In genomic region chr6:48510426-48510825, GRCm38 (mm10) we compare ENCODE assay signal across 23 mouse cellular contexts. TPM values are rescaled to one million over a fixed set of nuclear protein-coding genes. Genes with fewer than 3 reads are reported as not detected.
DNase-seq lines count a peak whose midpoint lies in the region; ATAC-seq and TF ChIP-seq lines count a peak whose summit lies in the region.
"Had no signal": no experiment of that assay in that cellular context is flagged by ENCODE, and none has a peak within 500 bp of the region (broad histone marks: within the 10 kb centered on the region; RNA-seq: fewer than 3 reads in every experiment).

No protein-coding gene starts in this region.

- TF ChIP-seq CTCF in embryonic fibroblast, embryonic 13.5 days (IDR thresholded peaks at IDR 0.05; ENCODE audit: borderline replicate concordance, insufficient read depth, low read length), result no peak

- WGBS in midbrain, embryonic 11.5 days, result 88% methylated on average over 4 of the region's 4 CpGs
- 90% methylated on average over 4 of the region's 4 CpGs for WGBS in midbrain, embryonic 13.5 days
- WGBS in hindbrain, embryonic 16.5 days, result 80% methylated on average over 4 of the region's 4 CpGs

- H3K4me2 ChIP-seq in midbrain, embryonic 11.5 days, result no peak overlapping the region
- no peak overlapping the region for H3K4me2 ChIP-seq in midbrain, embryonic 13.5 days (replicated peaks)
- H3K4me2 ChIP-seq in hindbrain, embryonic 16.5 days (ENCODE audit: low read length), result no peak overlapping the region
- H3K4me2 ChIP-seq: hindbrain, embryonic 13.5 days; intestine, embryonic 15.5 days; limb, embryonic 12.5 days; liver, embryonic 11.5 days; midbrain, embryonic 12.5 days had no signal

- H3K9me3 ChIP-seq in midbrain, embryonic 11.5 days (ENCODE audit: control insufficient read depth, low read length), result no peaks in the 10 kb centered on the region
- H3K9me3 ChIP-seq in midbrain, embryonic 13.5 days, result no peaks in the 10 kb centered on the region
- H3K9me3 ChIP-seq in hindbrain, embryonic 16.5 days (ENCODE audit: control insufficient read depth, low read length), result no peaks in the 10 kb centered on the region
- H3K9me3 ChIP-seq: hindbrain, embryonic 13.5 days; intestine, embryonic 15.5 days; limb, embryonic 12.5 days; midbrain, embryonic 12.5 days had no signal

- no peak for ATAC-seq in midbrain, embryonic 11.5 days (ENCODE audit: low FRiP score)
- ATAC-seq in midbrain, embryonic 13.5 days, result no peak
- ATAC-seq in hindbrain, embryonic 16.5 days, result no peak
- ATAC-seq: forebrain, postnatal 0 days; intestine, embryonic 15.5 days; liver, postnatal 0 days had no signal

- H3K27ac ChIP-seq in midbrain, embryonic 11.5 days (ENCODE audit: low read depth, low read length), result no peak overlapping the region
- H3K27ac ChIP-seq in midbrain, embryonic 13.5 days, result no peak overlapping the region
- peak overlapping the region; percentile 74 for H3K27ac ChIP-seq in embryonic fibroblast, embryonic 13.5 days (ENCODE audit: insufficient read depth, low read length)
- no peak overlapping the region for H3K27ac ChIP-seq in hindbrain, embryonic 16.5 days (ENCODE audit: low read depth, low read length)
- H3K27ac ChIP-seq: hindbrain, embryonic 13.5 days; intestine, embryonic 15.5 days; limb, embryonic 12.5 days; midbrain, embryonic 12.5 days had no signal

- H3K4me1 ChIP-seq in midbrain, embryonic 11.5 days (ENCODE audit: control insufficient read depth, insufficient read depth, low read length), result no peaks in the 10 kb centered on the region
- H3K4me1 ChIP-seq in midbrain, embryonic 13.5 days (replicated peaks), result peaks cover 4% of the 10 kb centered on the region; the same call in 1 of the 2 replicates
- peaks cover 10% of the 10 kb centered on the region for H3K4me1 ChIP-seq in embryonic fibroblast, embryonic 13.5 days (ENCODE audit: control insufficient read depth, insufficient read depth, low read length)
- peaks cover 3% of the 10 kb centered on the region; the same call in 1 of the 2 replicates for H3K4me1 ChIP-seq in hindbrain, embryonic 16.5 days (ENCODE audit: control insufficient read depth, insufficient read depth, low read depth, low read length)
- H3K4me1 ChIP-seq: intestine, embryonic 15.5 days had no signal

- H3K36me3 ChIP-seq in midbrain, embryonic 11.5 days (ENCODE audit: control insufficient read depth, insufficient read depth, low read length), result no peaks in the 10 kb centered on the region
- H3K36me3 ChIP-seq in midbrain, embryonic 13.5 days, result peaks cover 43% of the 10 kb centered on the region
- H3K36me3 ChIP-seq in hindbrain, embryonic 16.5 days (ENCODE audit: control insufficient read depth, insufficient read depth, low read length), result peaks cover 15% of the 10 kb centered on the region

- no peak overlapping the region for H3K4me3 ChIP-seq in midbrain, embryonic 11.5 days (ENCODE audit: low read depth, low read length)
- no peak overlapping the region for H3K4me3 ChIP-seq in midbrain, embryonic 13.5 days (replicated peaks)
- no peak overlapping the region for H3K4me3 ChIP-seq in embryonic fibroblast, embryonic 13.5 days (ENCODE audit: insufficient read depth, low read length)
- H3K4me3 ChIP-seq in hindbrain, embryonic 16.5 days (ENCODE audit: low read length), result no peak overlapping the region
- H3K4me3 ChIP-seq: hindbrain, embryonic 13.5 days; intestine, embryonic 15.5 days; limb, embryonic 12.5 days; midbrain, embryonic 12.5 days had no signal

- no peak for TF ChIP-seq POLR2A in embryonic fibroblast, embryonic 13.5 days (IDR thresholded peaks at IDR 0.05; ENCODE audit: low read depth, low read length)

- peak; percentile 64 for DNase-seq in midbrain, embryonic 11.5 days (ENCODE audit: low spot score, missing footprints)
- peak; percentile 63 for DNase-seq in NIH3T3 (ENCODE audit: low read depth)
- DNase-seq in naive thymus-derived CD4-positive, alpha-beta T cell, adult 2 months (ENCODE audit: low read depth), result peak; percentile 46
- no peak for DNase-seq in cerebellum, adult 11-12 months
- no peak for DNase-seq in adrenal gland, adult 2 months
- DNase-seq: adrenal gland, postnatal 25 days; cerebellum, adult 9-11 months; forebrain, postnatal 0 days; gastrocnemius, postnatal 25 days; kidney, adult 9 months; kidney, postnatal 14 days; liver, postnatal 0 days; thymus, adult 18-20 months; thymus, postnatal 4 days had no signal

- no peak overlapping the region for H3K9ac ChIP-seq in midbrain, embryonic 11.5 days (ENCODE audit: low read length)
- H3K9ac ChIP-seq in midbrain, embryonic 13.5 days (replicated peaks), result no peak overlapping the region
- H3K9ac ChIP-seq in hindbrain, embryonic 16.5 days (ENCODE audit: low read depth, low read length), result no peak overlapping the region
- H3K9ac ChIP-seq: forebrain, postnatal 0 days; hindbrain, embryonic 13.5 days; intestine, embryonic 15.5 days; limb, embryonic 12.5 days; liver, postnatal 0 days; midbrain, embryonic 12.5 days had no signal

- H3K27me3 ChIP-seq in midbrain, embryonic 11.5 days (ENCODE audit: control insufficient read depth, insufficient read depth, low read length), result no peaks in the 10 kb centered on the region
- H3K27me3 ChIP-seq in midbrain, embryonic 13.5 days, result no peaks in the 10 kb centered on the region
- H3K27me3 ChIP-seq in hindbrain, embryonic 16.5 days (replicated peaks; ENCODE audit: control insufficient read depth, insufficient read depth, low read length), result no peaks in the 10 kb centered on the region
- H3K27me3 ChIP-seq: hindbrain, embryonic 13.5 days; intestine, embryonic 15.5 days; limb, embryonic 12.5 days; midbrain, embryonic 12.5 days had no signal

RNA-seq across cellular contexts. Expression of gene Atp6v0e2, which starts 27.0 kb away (rescaled TPM):
- 64.4 and 71.4 TPM in 2 replicates for polyA plus RNA-seq in midbrain, embryonic 11.5 days (2014; fragmentation: Nextera tagmentation; extraction: Ambion mirVana)
- polyA plus RNA-seq in midbrain, embryonic 13.5 days (2015; fragmentation: Nextera tagmentation; extraction: Ambion mirVana), result 174 and 176 TPM in 2 replicates
- 13.9 and 18.2 TPM in 2 replicates for polyA plus RNA-seq in embryonic fibroblast, embryonic 13.5 days (2011; ENCODE audit: insufficient read length, low read depth, missing spikeins)
- 10 to 100 TPM; 70.7 to 78.4 TPM for total RNA-seq in adrenal gland, adult 2 months (2021)
- 182 and 183 TPM in 2 replicates for polyA plus RNA-seq in adrenal gland, adult 2 months (2012; rRNA removed)
- 358 and 389 TPM in 2 replicates for polyA plus RNA-seq in hindbrain, embryonic 16.5 days (2015; fragmentation: Nextera tagmentation; extraction: Ambion mirVana)
- total RNA-seq: monocyte, adult 5-6 weeks had no signal

RNA-seq across cellular contexts. Expression of gene Lrrc61, which starts 44.2 kb away (rescaled TPM):
- polyA plus RNA-seq in midbrain, embryonic 11.5 days (2014; fragmentation: Nextera tagmentation; extraction: Ambion mirVana), result 15.5 and 15.9 TPM in 2 replicates
- polyA plus RNA-seq in midbrain, embryonic 13.5 days (2015; fragmentation: Nextera tagmentation; extraction: Ambion mirVana), result 20.8 and 21.2 TPM in 2 replicates
- 5.5 and 9.2 TPM in 2 replicates for polyA plus RNA-seq in embryonic fibroblast, embryonic 13.5 days (2011; ENCODE audit: insufficient read length, low read depth, missing spikeins)
- total RNA-seq in adrenal gland, adult 2 months (2021), result 10 to 100 TPM; 30.8 to 45.1 TPM
- polyA plus RNA-seq in adrenal gland, adult 2 months (2012; rRNA removed), result 32.4 and 33.3 TPM in 2 replicates
- polyA plus RNA-seq in hindbrain, embryonic 16.5 days (2015; fragmentation: Nextera tagmentation; extraction: Ambion mirVana), result 20.7 and 29.5 TPM in 2 replicates

Comparison
In these comparisons a context has a peak if more than half of its experiments do, and no peak if none do; other contexts are left out.
1. DNase-seq: peak in midbrain, embryonic 11.5 days (single experiment), NIH3T3 (single experiment) and naive thymus-derived CD4-positive, alpha-beta T cell, adult 2 months (single experiment); none in cerebellum, adult 11-12 months (single experiment) and adrenal gland, adult 2 months (single experiment).